In genomic region chr3:75666962-75667361, GRCm38 (mm10) we compare ENCODE assay signal across 23 mouse cellular contexts.
DNase-seq lines count a peak whose midpoint lies in the region; ATAC-seq lines count a peak whose summit lies in the region.
"Had no signal": no experiment of that assay in that cellular context is flagged by ENCODE, and none has a peak within 500 bp of the region (broad histone marks: within the 10 kb centered on the region; RNA-seq: fewer than 3 reads in every experiment).

No protein-coding gene starts in this region.

- no peaks in the 10 kb centered on the region for H3K27me3 ChIP-seq in splenic B cell, adult 2 months (ENCODE audit: control insufficient read depth, insufficient read depth, low read length, poor library complexity, severe bottlenecking)
- no peaks in the 10 kb centered on the region for H3K27me3 ChIP-seq in forebrain, embryonic 16.5 days (replicated peaks; ENCODE audit: control insufficient read depth, insufficient read depth, low read length)
- H3K27me3 ChIP-seq: forebrain, embryonic 13.5 days; hindbrain, embryonic 12.5 days; hindbrain, embryonic 15.5 days had no signal

- H3K36me3 ChIP-seq in splenic B cell, adult 2 months (ENCODE audit: control insufficient read depth, insufficient read depth, low read length, poor library complexity, severe bottlenecking), result no peaks in the 10 kb centered on the region
- H3K36me3 ChIP-seq in forebrain, embryonic 16.5 days (ENCODE audit: control insufficient read depth, insufficient read depth), result no peaks in the 10 kb centered on the region
- H3K36me3 ChIP-seq: forebrain, embryonic 10.5 days; G1E; hindbrain, embryonic 12.5 days; hindbrain, embryonic 15.5 days had no signal

- no peak overlapping the region for H3K4me2 ChIP-seq in forebrain, embryonic 16.5 days (ENCODE audit: low read length)
- H3K4me2 ChIP-seq: forebrain, embryonic 13.5 days; heart, embryonic 11.5 days; hindbrain, embryonic 12.5 days; hindbrain, embryonic 15.5 days had no signal

- H3K4me1 ChIP-seq in forebrain, embryonic 16.5 days (replicated peaks; ENCODE audit: control insufficient read depth, insufficient read depth, low read length), result no peaks in the 10 kb centered on the region
- H3K4me1 ChIP-seq: forebrain, embryonic 10.5 days; forebrain, embryonic 13.5 days; hindbrain, embryonic 12.5 days; hindbrain, embryonic 15.5 days had no signal

- H3K4me3 ChIP-seq in forebrain, embryonic 16.5 days (replicated peaks; ENCODE audit: low read length), result no peak overlapping the region
- H3K4me3 ChIP-seq: forebrain, embryonic 10.5 days; forebrain, embryonic 13.5 days; gastrocnemius, adult 2 months; hindbrain, embryonic 12.5 days; hindbrain, embryonic 15.5 days had no signal

- peak; percentile 86 for ATAC-seq in inflammation-experienced regulatory T-cells, adult 6 months
- no peak for ATAC-seq in forebrain, embryonic 16.5 days
- ATAC-seq: forebrain, embryonic 13.5 days; forebrain, postnatal 0 days had no signal

- no peak overlapping the region for H3K9ac ChIP-seq in forebrain, embryonic 16.5 days (replicated peaks; ENCODE audit: low read depth, low read length)
- H3K9ac ChIP-seq: forebrain, embryonic 13.5 days; forebrain, postnatal 0 days; hindbrain, embryonic 12.5 days; hindbrain, embryonic 15.5 days had no signal

- H3K27ac ChIP-seq in forebrain, embryonic 16.5 days (ENCODE audit: low read length), result no peak overlapping the region
- H3K27ac ChIP-seq: forebrain, embryonic 10.5 days; forebrain, embryonic 13.5 days; gastrocnemius, adult 2 months; hindbrain, embryonic 12.5 days; hindbrain, embryonic 15.5 days had no signal

- WGBS in forebrain, embryonic 16.5 days, result 90% methylated on average over 3 of the region's 3 CpGs

- peak; percentile 39 for DNase-seq in CD4-positive, CD25-positive, alpha-beta regulatory T cell, adult 2 months (ENCODE audit: low read depth, low spot score)
- DNase-seq in Muller cell, postnatal 12 days (ENCODE audit: inconsistent ontology term), result peak; percentile 34
- peak; percentile 35 for DNase-seq in splenic B cell, adult 2 months (ENCODE audit: low read depth, low spot score)
- DNase-seq in layer of hippocampus, adult 18-20 months (ENCODE audit: low spot score in 2 of 2), result no peak
- DNase-seq in left cerebral cortex, adult 11 months (ENCODE audit: low spot score), result no peak
- DNase-seq in layer of hippocampus, adult 9-11 months, result no peak
- DNase-seq: adrenal gland, adult 8-10 months; adrenal gland, postnatal 25 days; cerebellum, adult 11-12 months; cerebellum, adult 8-10 months; cerebellum, postnatal 10 days; forebrain, postnatal 0 days; gastrocnemius, adult 2 months; gastrocnemius, postnatal 14 days; heart, adult 11 months had no signal

- H3K9me3 ChIP-seq in forebrain, embryonic 16.5 days (ENCODE audit: control insufficient read depth, low read length), result no peaks in the 10 kb centered on the region
- H3K9me3 ChIP-seq: forebrain, embryonic 10.5 days; forebrain, embryonic 13.5 days; G1E; hindbrain, embryonic 12.5 days; hindbrain, embryonic 15.5 days had no signal

Comparison
In these comparisons a context has a peak if more than half of its experiments do, and no peak if none do; other contexts are left out.
1. DNase-seq: peak in CD4-positive, CD25-positive, alpha-beta regulatory T cell, adult 2 months (single experiment), Muller cell, postnatal 12 days (single experiment) and splenic B cell, adult 2 months (single experiment); none in layer of hippocampus, adult 18-20 months (0 of 2), left cerebral cortex, adult 11 months (single experiment) and layer of hippocampus, adult 9-11 months (single experiment).